Mouse (Mus musculus) neutrophil, adult 5-6 weeks (primary cell): ENCODE results near the gene Srgap1. TPM values are rescaled to one million over a fixed set of nuclear protein-coding genes. Genes with fewer than 3 reads are reported as not detected.

ENCODE experiments used
- ATAC-seq: fragments of 151-379, 151-347 bp; 2 replicates; pipeline ENCODE4 v1.8.0; 2017; ENCODE audit warnings: mild to moderate bottlenecking, moderate TSS enrichment; ENCODE audit not compliant: insufficient number of reproducible peaks, poor library complexity, low FRiP score, severe bottlenecking; ENCODE audit errors: extremely low read depth
- total RNA-seq: library from RNA; stranded (forward); fragments of 200-1000 nt; gene quantifications from 2 replicates; pipeline ENCODE4 v1.2.3, GENCODE M21; 2017

Gene Srgap1
- total RNA-seq, 1 experiment from 2014 or later, result 0.23 TPM

GRCm38 (mm10) chr10:121900772-121901171 is 146.3 kb downstream of the Srgap1 start:
- no peak for ATAC-seq

GRCm38 (mm10) chr10:121899706-121900105 is 147.4 kb downstream of the Srgap1 start:
- ATAC-seq, result no peak

GRCm38 (mm10) chr10:121897835-121898370 is 149.2 kb downstream of the Srgap1 start:
- no peak for ATAC-seq

DNA sequence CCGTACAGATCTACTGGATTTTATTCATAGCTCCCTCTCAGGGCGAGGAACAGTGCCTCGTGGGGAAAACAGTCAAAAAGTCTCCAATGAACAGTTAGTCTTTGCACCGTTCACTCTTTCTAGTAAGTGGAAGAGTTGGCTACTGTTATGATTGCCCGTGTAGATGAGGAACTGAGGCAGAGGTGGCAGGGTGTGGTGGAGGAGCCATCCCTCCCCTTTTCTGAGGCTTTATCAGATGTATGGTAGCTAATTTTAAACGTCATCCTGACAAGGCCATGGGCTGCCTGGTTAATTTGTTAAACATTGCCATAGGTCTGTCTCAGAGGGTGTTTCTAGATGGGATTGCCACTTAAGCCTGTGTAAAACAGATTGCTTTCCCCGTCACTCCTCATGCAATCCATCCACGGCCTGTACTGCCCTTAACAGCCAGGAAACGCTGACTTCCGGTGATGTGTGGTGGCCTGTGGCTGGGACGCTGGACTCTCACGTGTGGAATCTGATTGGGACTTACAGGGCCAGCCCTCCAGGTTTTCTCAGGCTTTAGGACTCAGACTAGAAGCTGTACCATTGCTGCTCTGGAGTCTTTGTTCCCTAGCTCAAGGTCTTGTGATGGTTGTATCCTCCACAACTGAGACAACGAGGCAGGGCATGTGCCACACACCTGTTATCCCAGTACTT is 155.6 kb downstream of the Srgap1 start:
- ATAC-seq, result no peak

- ATAC-seq, result no peak
Measured at GRCm38 (mm10) chr10:121890061-121890460, 157.1 kb downstream of the Srgap1 start.

DNA sequence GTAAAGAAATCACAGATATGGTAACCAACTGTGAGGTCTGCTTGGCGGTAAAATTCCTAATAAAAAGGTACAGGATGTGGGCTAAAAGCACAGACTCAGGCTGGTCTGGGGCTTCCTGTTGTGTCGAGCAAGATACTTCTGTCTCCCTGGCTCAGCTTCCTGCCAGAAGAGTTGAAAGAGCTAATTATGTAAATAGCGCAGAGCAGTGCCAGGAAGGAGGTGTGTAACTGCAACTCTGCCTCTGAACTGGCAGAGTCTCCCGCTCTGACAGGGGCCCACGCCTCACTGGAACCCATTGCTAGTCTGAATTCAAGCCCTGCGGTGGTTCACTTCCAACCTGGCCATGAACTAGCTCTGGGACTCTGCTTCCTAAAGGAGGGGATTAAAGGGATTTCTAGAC is 160.3 kb downstream of the Srgap1 start:
- peak; percentile 52; the same call in 1 of the 2 replicates for ATAC-seq

DNA sequence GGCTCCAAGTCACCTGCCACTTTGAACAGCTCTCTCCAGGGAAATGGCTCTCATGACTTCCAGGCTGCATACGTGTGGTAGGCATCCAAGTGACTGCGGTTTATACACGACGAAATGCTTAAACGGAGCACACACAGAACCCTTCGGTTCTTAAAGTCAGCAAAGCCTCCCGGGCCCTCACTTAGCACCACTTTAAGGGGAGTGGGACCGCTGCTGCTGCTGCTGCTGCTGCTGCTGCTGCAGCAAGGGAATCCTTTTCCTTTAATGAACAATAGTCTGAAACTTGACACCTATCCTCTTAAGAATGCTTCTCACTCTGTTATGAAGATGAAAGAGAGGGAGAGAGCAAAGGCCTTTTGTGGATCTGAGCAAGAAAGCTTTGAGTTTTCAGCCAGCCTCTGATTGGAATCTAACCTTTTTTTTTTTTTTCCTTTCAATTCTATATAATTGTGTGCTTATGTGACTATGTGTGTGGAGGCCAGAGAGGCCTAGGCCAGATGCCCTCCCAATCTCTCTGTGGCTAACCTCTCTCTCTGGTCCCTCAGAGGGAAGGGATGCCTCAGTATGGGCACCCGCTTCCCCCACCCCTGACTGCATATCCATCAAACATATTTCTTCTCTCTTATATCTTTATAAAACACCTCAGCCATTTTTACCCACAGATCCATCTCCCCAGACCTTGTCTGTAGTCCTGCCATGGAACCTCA is 161.4 kb downstream of the Srgap1 start:
- ATAC-seq, result no peak

DNA sequence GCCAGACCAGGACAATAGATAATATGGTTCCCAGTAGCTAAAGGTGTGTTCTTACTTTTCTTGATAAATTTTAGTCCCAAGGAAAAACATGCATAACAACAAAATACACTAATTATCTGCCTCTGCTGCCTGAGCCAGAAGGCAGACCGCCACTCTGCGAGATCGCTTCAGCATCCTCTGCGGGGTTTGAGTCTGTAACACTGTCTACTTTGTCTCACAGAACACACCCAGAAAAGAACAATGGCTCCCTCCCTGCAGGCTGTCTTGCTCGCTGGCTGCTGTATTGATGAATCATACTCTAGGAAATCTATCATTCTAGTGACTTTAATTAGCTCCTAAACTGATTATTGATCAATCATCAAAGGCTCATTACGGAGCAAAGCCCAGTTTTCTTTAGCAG is 164.7 kb downstream of the Srgap1 start:
- no peak for ATAC-seq

DNA sequence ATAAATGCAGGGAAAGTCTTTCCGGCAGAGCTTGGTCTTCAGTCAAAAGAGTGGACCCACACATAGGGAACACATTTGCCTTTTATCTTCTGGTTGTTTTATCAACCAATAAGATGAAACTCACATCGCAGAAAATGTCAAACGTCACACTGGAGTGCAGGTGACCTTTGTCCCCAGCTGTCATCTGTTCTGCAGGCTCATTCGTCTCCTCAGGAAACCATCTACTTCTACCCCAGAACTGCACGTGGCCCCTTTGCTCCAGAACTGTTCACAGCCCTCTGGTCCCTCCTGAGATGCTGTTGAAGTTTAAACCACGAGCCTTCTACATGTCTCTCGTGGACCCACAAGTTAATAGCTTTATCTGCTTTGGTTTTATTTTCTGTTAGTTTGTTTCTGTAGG is 168.3 kb downstream of the Srgap1 start:
- ATAC-seq, result no peak

DNA sequence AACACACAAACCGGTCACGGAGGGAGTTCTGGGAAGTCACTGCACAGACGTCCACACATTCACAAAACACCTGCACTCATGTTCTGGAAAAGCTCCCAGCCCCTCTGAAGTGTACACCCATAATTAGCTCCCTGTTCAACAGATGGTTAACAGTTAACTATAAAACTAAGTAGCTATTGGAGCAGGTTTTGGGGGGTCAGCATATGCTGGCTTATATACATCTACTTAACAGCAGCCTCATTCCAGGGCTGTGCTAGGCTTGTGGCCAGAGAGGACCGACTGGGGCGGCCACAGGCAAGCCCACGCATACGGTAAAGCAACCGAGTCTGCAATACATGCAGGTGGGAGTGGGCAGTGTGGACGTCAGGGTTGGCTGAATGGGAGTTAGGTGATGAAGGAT is 169.2 kb downstream of the Srgap1 start:
- ATAC-seq, result no peak

DNA sequence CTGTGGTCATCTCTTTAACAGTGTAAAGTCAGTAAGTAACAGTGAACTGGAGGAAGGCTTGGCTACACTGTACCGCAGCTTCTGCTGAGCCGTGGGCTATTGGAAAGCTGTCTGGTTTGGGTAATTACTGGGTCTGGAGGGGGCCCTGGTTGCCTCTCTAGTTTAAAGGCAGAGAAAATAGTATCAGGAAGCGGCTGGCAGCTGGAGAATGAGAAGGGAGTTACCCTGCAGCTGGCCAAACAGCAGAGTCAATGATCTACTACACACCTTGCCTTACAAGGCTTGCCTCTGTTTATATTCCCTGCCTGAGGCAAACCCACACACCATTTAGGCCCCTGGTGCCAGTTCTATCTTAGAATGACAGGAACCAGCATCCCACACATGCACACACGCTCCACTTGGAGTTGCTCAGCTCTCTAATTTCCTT is 174.0 kb downstream of the Srgap1 start:
- ATAC-seq, result no peak

DNA sequence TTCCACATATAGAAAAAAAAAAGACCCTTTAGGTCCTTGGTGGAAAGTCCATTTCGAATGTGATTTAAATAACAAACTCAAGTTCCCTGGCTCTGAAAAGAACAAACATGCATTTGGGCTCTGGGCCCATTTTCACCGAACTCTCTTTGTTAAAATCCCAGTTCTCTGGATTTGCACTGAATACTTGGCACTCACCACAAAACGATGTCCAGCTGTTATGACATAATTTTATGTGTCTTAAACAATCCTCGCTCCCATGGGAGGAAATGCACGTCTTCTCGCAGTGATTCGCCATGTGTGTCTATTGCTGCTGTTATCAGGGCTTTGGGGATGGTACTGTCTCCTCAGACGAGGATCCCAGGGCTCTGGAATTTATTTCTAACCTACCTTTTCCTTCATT is 177.2 kb downstream of the Srgap1 start:
- ATAC-seq, result no peak

DNA sequence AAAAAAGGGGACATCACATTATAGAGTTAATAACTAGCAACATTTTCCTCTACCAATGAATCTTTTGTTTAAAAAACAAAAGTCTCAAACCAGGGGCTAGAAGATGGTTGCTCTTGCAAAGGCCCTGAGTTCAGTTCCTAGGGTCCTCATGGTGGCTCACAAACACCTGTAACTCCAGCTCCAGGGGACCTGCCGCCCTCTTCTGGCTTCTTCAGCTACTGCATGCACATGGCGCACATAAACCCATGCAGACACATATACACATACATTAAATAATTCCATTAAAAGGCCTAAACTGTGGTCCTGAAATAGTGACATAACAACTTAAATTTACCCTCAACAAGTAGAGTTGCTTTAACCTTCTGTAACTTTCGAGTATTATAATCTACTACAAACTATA is 178.9 kb downstream of the Srgap1 start:
- ATAC-seq, result no peak

GRCm38 (mm10) chr10:121865503-121866239 is 181.4 kb downstream of the Srgap1 start:
- no peak for ATAC-seq

- ATAC-seq, result no peak
Measured at GRCm38 (mm10) chr10:121860924-121861323, 186.2 kb downstream of the Srgap1 start.

DNA sequence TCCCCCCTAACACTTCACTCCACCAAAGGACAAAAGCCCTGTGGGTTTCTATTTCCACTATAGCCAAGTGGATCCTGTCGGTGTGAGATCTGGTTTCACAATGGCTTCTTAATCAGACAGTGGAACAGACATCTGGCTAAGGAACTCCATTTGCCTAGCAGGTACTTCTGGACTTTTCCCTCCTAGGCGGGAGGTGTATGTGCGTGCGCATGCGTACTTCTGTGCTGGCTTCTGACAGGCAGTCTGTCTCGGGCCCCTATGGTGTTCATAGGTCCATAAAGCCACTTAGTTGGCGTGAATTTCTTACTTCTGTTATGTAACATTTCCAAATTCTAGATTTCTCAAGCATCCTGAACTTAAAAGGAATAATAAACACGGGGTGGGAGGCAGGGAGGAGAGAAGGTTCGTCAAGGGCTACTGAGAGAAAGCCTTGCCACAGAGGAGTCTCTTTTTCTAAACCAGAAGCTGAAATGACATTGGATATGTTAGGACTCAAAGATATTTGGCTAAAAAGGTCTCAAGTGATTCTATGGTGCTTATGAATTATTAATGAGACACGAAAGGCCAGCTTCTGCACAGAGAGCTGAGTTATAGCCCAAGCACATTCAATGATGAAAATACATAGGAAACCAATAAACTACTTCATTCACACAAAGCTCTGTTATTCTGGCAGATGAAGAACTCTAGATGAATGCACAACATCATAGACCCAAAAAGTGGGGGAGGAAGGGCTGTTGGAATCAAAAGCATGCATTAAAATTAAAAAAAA is 187.1 kb downstream of the Srgap1 start:
- no peak for ATAC-seq

DNA sequence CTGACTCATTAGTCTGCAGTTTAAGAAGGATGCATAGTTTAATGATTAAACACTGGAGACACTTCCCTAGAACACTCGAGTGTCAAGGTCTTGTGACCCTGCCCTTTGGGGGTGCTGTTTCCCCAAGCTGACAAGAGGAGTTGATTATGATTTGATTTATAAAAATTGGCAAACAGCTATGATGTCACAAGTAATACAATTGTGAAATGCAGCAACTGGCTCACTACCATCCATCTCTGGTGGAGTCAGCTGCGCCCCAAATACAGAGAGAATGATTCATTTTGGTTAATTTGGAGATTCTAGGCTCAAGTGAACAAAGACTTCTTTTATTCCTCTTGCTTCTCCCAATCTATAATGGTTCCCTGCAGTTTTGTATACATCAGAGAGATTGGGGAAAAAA is 188.2 kb downstream of the Srgap1 start:
- no peak for ATAC-seq

GRCm38 (mm10) chr10:121858086-121858485 is 189.0 kb downstream of the Srgap1 start:
- ATAC-seq, result no peak

DNA sequence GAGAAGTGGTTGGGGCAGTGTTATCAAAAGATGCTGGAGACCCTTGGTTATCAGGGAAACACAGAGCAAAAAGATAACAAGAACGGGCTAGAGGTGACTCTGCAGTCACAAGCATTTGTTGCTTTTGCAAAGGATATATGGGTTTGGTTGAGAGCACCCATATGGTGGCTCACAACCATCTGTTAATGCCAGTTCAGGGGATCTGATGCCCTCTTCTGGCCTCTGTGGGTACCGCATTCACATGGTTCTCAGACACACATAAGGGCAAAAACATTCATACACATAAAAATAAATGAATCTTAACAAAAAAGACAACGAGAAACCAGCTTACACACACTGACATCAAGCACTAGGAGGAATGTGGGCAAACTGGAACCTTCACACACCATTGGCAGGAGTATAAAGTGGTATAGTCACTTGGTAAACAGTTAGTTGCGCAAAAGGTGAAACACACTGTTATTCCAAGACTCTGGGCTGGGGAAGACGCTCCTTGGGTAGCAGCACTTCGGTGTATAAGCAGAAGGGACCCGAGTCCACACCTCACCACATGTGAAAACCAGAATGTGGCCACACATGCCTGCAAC is 191.2 kb downstream of the Srgap1 start:
- ATAC-seq, result no peak
